Mouse (Mus musculus) liver, adult 2 months (tissue): ENCODE data around the gene Spag6l. TPM values are rescaled to one million over a fixed set of nuclear protein-coding genes. Genes with fewer than 3 reads are reported as not detected.

Experiments used
- DNase-seq: peaks from one replicate; pipeline ENCODE4 v3.0.0-alpha.2; 2011; ENCODE audit warnings: low read depth, low spot score; ENCODE audit errors: extremely low read depth
- H3K27ac ChIP-seq: fragments of 200-500 bp; replicated peaks from 2 replicates; pipeline ENCODE4 v1.5.1; 2012; ENCODE audit warnings: low read depth, mild to moderate bottlenecking, control low read depth, inconsistent platforms, low read length; ENCODE audit not compliant: insufficient read depth
- H3K27me3 ChIP-seq: fragments of 200-500 bp; 2 replicates; pipeline ENCODE4 v1.6.1; 2012; ENCODE audit warnings: mild to moderate bottlenecking, moderate library complexity, low read length, inconsistent platforms; ENCODE audit not compliant: control insufficient read depth, insufficient read depth
- H3K36me3 ChIP-seq: fragments of 200-500 bp; 2 replicates; pipeline ENCODE4 v1.6.1; 2012; ENCODE audit warnings: low read length, inconsistent platforms; ENCODE audit not compliant: control insufficient read depth, insufficient read depth
- H3K4me1 ChIP-seq: fragments of 200-500 bp; 2 replicates; pipeline ENCODE4 v1.6.1; 2011; ENCODE audit warnings: low read length; ENCODE audit not compliant: control insufficient read depth, insufficient read depth
- H3K4me3 ChIP-seq: fragments of 200-500 bp; 2 replicates; pipeline ENCODE4 v1.5.1; 2011; ENCODE audit warnings: low read depth, mild to moderate bottlenecking, control low read depth, low read length, moderate library complexity; ENCODE audit not compliant: insufficient read depth
- H3K79me2 ChIP-seq: fragments of 200-500 bp; 2 replicates; pipeline ENCODE4 v1.6.1; 2012; ENCODE audit warnings: inconsistent platforms, mild to moderate bottlenecking, low read length, moderate library complexity; ENCODE audit not compliant: control insufficient read depth, insufficient read depth
- H3K9ac ChIP-seq: fragments of 200-500 bp; 2 replicates; pipeline ENCODE4 v1.6.1; 2012; ENCODE audit warnings: low read depth, mild to moderate bottlenecking, control low read depth, inconsistent platforms, low read length
- CTCF ChIP-seq: fragments of 200-500 bp; IDR thresholded peaks from 2 replicates; pipeline ENCODE4 v1.5.1; 2011; ENCODE audit warnings: low read depth, low read length, control low read depth
- POLR2A ChIP-seq: fragments of 200-500 bp; IDR thresholded peaks from 2 replicates; pipeline ENCODE4 v1.6.1; 2011; ENCODE audit warnings: low read length, control low read depth; ENCODE audit not compliant: insufficient read depth; ENCODE audit errors: extremely low read depth
- WGBS: fragments of 180-500 bp; shearing (Covaris S2); methylation state at CpG from one replicate; pipeline ENCODE4 v1.1.7; 2018; 5-methylcytosine and 5-hydroxymethylcytosine counted together
- polyA plus RNA-seq: library from polyadenylated mRNA; depleted of rRNA; stranded (reverse); fragments of >200 nt; gene quantifications from 2 replicates; pipeline ENCODE4 v1.2.3, GENCODE M21; 2012; rRNA removed
- total RNA-seq: library from RNA; depleted of rRNA; stranded (reverse); fragments of >200 nt; gene quantifications from 2 replicates; pipeline ENCODE4 v1.2.3, GENCODE M21; 2014; rRNA removed

The Spag6l gene
- total and polyA plus RNA-seq, 2 experiments, result not detected

- H3K4me1 ChIP-seq, result no peaks in the 10 kb centered on the region
- no peaks in the 10 kb centered on the region for H3K36me3 ChIP-seq
- no peak overlapping the region for H3K4me3 ChIP-seq
- TF ChIP-seq POLR2A (no peak), CTCF (no peak)
- no peak overlapping the region for H3K9ac ChIP-seq
- no peaks in the 10 kb centered on the region for H3K27me3 ChIP-seq
- H3K27ac ChIP-seq, result no peak overlapping the region
- WGBS, result 73% methylated on average over 2 of the region's 2 CpGs
- DNase-seq, result no peak
- H3K79me2 ChIP-seq, result no peaks in the 10 kb centered on the region
Measured at GRCm38 (mm10) chr16:16806325-16806724, 22.9 kb downstream of the Spag6l start.

Other genes with a start within 250 kb of the Spag6l start
- 23.1 and 23.7 TPM in 2 replicates for gene Fgd4, start 228.9 kb downstream of the Spag6l start, total RNA-seq
- 1.5 and 1.8 TPM in 2 replicates for gene Fgd4, start 228.9 kb downstream of the Spag6l start, polyA plus RNA-seq
- not detected in 2 replicates for gene Olfr19, start 153.1 kb downstream of the Spag6l start, total RNA-seq
- gene Olfr19, start 153.1 kb downstream of the Spag6l start, polyA plus RNA-seq, result not detected in 2 replicates
- gene Igll1, start 34.5 kb upstream of the Spag6l start, total RNA-seq, result not detected in 2 replicates
- gene Igll1, start 34.5 kb upstream of the Spag6l start, polyA plus RNA-seq, result not detected in 2 replicates
- 18.8 and 25.2 TPM in 2 replicates for gene Top3b, start 41.3 kb upstream of the Spag6l start, total RNA-seq
- 31.0 and 40.9 TPM in 2 replicates for gene Top3b, start 41.3 kb upstream of the Spag6l start, polyA plus RNA-seq
- gene Vpreb1, start 41.4 kb upstream of the Spag6l start, total RNA-seq, result not detected in 2 replicates
- 1.3 and 2.4 TPM in 2 replicates for gene Vpreb1, start 41.4 kb upstream of the Spag6l start, polyA plus RNA-seq
- gene Ppm1f, start 67.0 kb upstream of the Spag6l start, total RNA-seq, result 12.2 and 15.4 TPM in 2 replicates
- 11.0 and 11.2 TPM in 2 replicates for gene Ppm1f, start 67.0 kb upstream of the Spag6l start, polyA plus RNA-seq
- gene Mapk1, start 153.9 kb upstream of the Spag6l start, total RNA-seq, result 81.4 and 91.2 TPM in 2 replicates
- gene Mapk1, start 153.9 kb upstream of the Spag6l start, polyA plus RNA-seq, result 42.8 and 50.1 TPM in 2 replicates
- gene Ypel1, start 240.2 kb upstream of the Spag6l start, total RNA-seq, result 0.34 and 0.55 TPM in 2 replicates
- 0.43 and 0.78 TPM in 2 replicates for gene Ypel1, start 240.2 kb upstream of the Spag6l start, polyA plus RNA-seq